Mouse (Mus musculus) heart, embryonic 10.5 days (tissue): ENCODE measurements at regions not wholly inside any gene's neighbourhood (a gene's known extent, or its start where the extent isn't known, plus 50 kb on each side); places are given as distances from the start of the nearest gene placed in this dataset.

ENCODE experiments used
- DNase-seq: peaks from one replicate; pipeline ENCODE4 v3.0.0-alpha.2; 2017; ENCODE audit warnings: low spot score
- H3K27ac ChIP-seq: fragments of 300-500 bp; sonication (generic); 2 replicates; pipeline ENCODE4 v1.5.1; 2016; ENCODE audit warnings: mild to moderate bottlenecking
- H3K27me3 ChIP-seq: fragments of 300-500 bp; sonication (generic); 2 replicates; pipeline ENCODE4 v1.6.1; 2016; ENCODE audit warnings: mild to moderate bottlenecking; ENCODE audit not compliant: poor library complexity, insufficient read depth, severe bottlenecking
- H3K36me3 ChIP-seq: fragments of 300-500 bp; sonication (generic); 2 replicates; pipeline ENCODE4 v1.6.1; 2016; ENCODE audit warnings: mild to moderate bottlenecking, moderate library complexity
- H3K4me1 ChIP-seq: fragments of 300-500 bp; sonication (generic); 2 replicates; pipeline ENCODE4 v1.6.1; 2016; ENCODE audit warnings: mild to moderate bottlenecking
- H3K4me3 ChIP-seq: fragments of 300-500 bp; sonication (generic); 2 replicates; pipeline ENCODE4 v1.5.1; 2016; ENCODE audit warnings: mild to moderate bottlenecking, moderate library complexity
- H3K9me3 ChIP-seq: fragments of 300-500 bp; sonication (generic); 2 replicates; pipeline ENCODE4 v1.6.1; 2016; ENCODE audit warnings: mild to moderate bottlenecking, moderate library complexity
- WGBS: fragments of 180-500 bp; shearing (Covaris S2); methylation state at CpG from one replicate; pipeline ENCODE4 v1.1.7; 2016; 5-methylcytosine and 5-hydroxymethylcytosine counted together

GRCm38 (mm10) chr13:107923129-107924114 lies 120.8 kb upstream of the Smim15 start:
- peak overlapping the region; percentile 10; the same call in 1 of the 2 replicates for H3K27ac ChIP-seq
- no peaks in the 10 kb centered on the region for H3K36me3 ChIP-seq
- peak; percentile 79 for DNase-seq
- WGBS = 55% methylated on average over 19 of the region's 19 CpGs
- peaks cover 53% of the 10 kb centered on the region for H3K27me3 ChIP-seq
- H3K4me1 ChIP-seq = peaks cover 13% of the 10 kb centered on the region
- H3K9me3 ChIP-seq = 0 out of 2 replicates have a peak, but pooled peaks cover 3% of the 10 kb centered on the region
- H3K4me3 ChIP-seq = no peak overlapping the region

DNA sequence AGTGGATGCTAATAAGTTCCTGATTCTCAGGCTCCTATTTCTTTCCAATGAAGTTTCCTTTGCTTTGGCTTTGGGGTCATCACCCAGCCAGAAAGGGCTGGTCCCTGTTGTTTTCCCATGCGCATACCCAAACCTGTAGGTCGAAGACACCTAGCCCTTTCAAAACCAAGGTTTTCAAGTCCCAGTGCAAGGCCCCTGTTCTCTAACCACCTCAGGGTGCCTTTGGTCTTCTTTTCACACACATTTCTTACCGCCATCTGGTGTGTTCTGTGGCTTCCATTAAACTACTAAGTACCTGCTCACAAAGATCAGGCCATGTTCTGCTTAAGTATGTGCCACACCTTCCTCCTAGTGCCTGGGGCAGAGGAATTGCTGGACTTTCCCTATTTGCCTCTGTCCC lies 124.8 kb upstream of the Smim15 start:
- Histone ChIP-seq H3K4me3 (no peak overlapping the region), H3K27me3 (peaks cover 62% of the 10 kb centered on the region)
- 73% methylated on average over 3 of the region's 3 CpGs for WGBS

DNA sequence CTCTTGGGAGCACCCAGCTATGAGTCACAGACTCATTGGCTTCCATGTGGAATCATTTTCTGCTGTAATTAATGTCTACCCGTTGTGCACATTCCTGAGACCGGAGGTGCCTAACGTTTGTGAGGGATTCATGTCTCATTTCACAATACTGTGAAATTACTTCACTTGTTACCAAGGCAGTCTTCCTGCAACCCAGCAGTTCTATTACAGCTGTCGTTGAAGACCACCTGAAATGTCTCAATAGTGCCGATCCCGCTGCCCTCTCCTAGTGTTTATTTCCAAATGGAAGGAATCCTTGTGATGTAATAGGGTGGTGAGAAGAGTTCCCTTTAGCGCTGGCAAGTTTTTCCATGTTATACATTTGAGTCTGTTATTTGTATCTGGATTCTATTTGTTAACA lies 125.8 kb upstream of the Smim15 start:
- no peak overlapping the region for H3K27ac ChIP-seq
- DNase-seq = peak; percentile 41
- 87% methylated on average over 7 of the region's 7 CpGs for WGBS
- peaks cover 8% of the 10 kb centered on the region for H3K4me1 ChIP-seq
- 0 out of 2 replicates have a peak, but pooled peaks cover 3% of the 10 kb centered on the region for H3K9me3 ChIP-seq
- H3K4me3 ChIP-seq = no peak overlapping the region
- H3K36me3 ChIP-seq = no peaks in the 10 kb centered on the region
- peaks cover 71% of the 10 kb centered on the region for H3K27me3 ChIP-seq

More for the DNA sequence above, 124.8 kb upstream of the Smim15 start:
- Histone ChIP-seq H3K9me3 (0 out of 2 replicates have a peak, but pooled peaks cover 3% of the 10 kb centered on the region), H3K36me3 (no peaks in the 10 kb centered on the region), H3K4me1 (peaks cover 13% of the 10 kb centered on the region), H3K27ac (no peak overlapping the region)
- peak; percentile 33 for DNase-seq

GRCm38 (mm10) chr13:107918065-107918464 lies 126.2 kb upstream of the Smim15 start:
- H3K4me1 ChIP-seq = peaks cover 4% of the 10 kb centered on the region
- peak; percentile 27 for DNase-seq
- no peak overlapping the region for H3K27ac ChIP-seq
- no peak overlapping the region for H3K4me3 ChIP-seq
- H3K27me3 ChIP-seq = peaks cover 75% of the 10 kb centered on the region
- 0 out of 2 replicates have a peak, but pooled peaks cover 3% of the 10 kb centered on the region for H3K9me3 ChIP-seq
- 89% methylated on average over 10 of the region's 10 CpGs for WGBS
- H3K36me3 ChIP-seq = no peaks in the 10 kb centered on the region

DNA sequence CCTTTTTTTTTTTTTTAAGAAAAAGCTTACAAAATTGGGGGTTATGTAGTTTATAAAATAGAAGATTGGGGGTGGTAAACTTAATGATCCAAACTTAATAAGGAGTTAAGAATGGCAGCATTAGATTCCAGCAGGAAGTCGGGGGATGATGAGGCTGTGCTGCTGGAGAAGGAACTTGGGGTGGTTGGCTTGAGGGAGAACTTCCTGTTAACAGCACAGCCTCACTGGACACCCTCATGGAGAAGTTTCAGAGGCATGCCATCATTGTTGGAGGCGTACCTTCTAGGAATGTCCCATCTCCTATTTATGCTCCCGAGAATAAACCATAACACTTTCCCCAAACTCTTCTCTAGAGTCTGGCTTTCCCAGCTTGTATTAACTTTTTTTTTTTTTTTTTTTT lies 126.7 kb upstream of the Smim15 start:
- 0 out of 2 replicates have a peak, but pooled peaks cover 3% of the 10 kb centered on the region for H3K9me3 ChIP-seq
- 90% methylated on average over 3 of the region's 3 CpGs for WGBS
- peak; percentile 57 for DNase-seq

GRCm38 (mm10) chr13:107910125-107910524 lies 134.1 kb upstream of the Smim15 start:
- Histone ChIP-seq H3K27me3 (peaks cover 84% of the 10 kb centered on the region), H3K4me1 (no peaks in the 10 kb centered on the region), H3K4me3 (no peak overlapping the region), H3K27ac (no peak overlapping the region), H3K9me3 (no peaks in the 10 kb centered on the region), H3K36me3 (no peaks in the 10 kb centered on the region)
- 81% methylated on average over 7 of the region's 7 CpGs for WGBS
- no peak for DNase-seq

More for the DNA sequence above, 126.7 kb upstream of the Smim15 start:
- peaks cover 74% of the 10 kb centered on the region for H3K27me3 ChIP-seq
- H3K27ac ChIP-seq = no peak overlapping the region
- H3K4me1 ChIP-seq = no peaks in the 10 kb centered on the region
- H3K36me3 ChIP-seq = no peaks in the 10 kb centered on the region
- no peak overlapping the region for H3K4me3 ChIP-seq

DNA sequence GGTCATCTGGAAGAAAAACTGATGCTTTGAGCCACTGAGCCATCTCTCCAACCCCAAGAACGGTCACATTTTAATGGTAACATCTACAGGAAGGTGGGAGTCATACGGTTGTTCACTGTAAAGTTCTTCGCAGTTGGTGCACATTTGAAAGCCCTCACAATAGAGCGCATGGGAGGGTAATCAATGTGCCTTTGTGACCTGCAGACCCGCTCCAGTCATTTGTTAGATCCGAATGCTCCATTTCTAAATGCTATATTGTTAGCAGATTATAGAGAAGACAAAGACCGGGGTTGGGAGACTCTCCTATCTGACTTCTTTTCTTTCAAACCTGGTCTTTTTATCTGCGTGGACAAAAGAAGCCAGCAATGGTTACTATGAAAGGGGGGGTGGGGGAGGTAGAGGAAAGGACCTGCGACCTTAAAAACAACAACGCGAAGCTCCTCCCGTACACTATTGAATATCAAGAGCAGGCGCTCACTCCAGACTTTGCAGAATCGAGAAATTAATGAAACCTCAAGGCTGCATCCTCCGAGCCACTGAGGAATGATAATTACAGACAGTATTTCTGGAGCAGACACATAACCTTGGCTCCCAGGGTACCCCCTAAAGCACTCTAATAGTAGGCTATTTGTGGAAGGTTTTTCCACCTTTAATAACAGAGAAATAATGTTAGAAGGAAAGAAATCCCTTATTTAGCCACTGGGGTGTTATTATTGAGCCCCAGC lies 134.7 kb upstream of the Smim15 start:
- Histone ChIP-seq H3K27me3 (peaks cover 90% of the 10 kb centered on the region), H3K9me3 (no peaks in the 10 kb centered on the region), H3K27ac (no peak overlapping the region), H3K4me1 (0 out of 2 replicates have a peak, but pooled peaks cover under 1% of the 10 kb centered on the region), H3K36me3 (no peaks in the 10 kb centered on the region), H3K4me3 (no peak overlapping the region)
- no peak for DNase-seq
- 83% methylated on average over 15 of the region's 15 CpGs for WGBS

GRCm38 (mm10) chr13:107907966-107908365 lies 136.3 kb upstream of the Smim15 start:
- Histone ChIP-seq H3K36me3 (no peaks in the 10 kb centered on the region), H3K9me3 (no peaks in the 10 kb centered on the region), H3K4me1 (peaks cover 16% of the 10 kb centered on the region), H3K27me3 (peaks cover 82% of the 10 kb centered on the region), H3K4me3 (no peak overlapping the region), H3K27ac (no peak overlapping the region)
- DNase-seq = peak; percentile 38
- 87% methylated on average over 5 of the region's 5 CpGs for WGBS

DNA sequence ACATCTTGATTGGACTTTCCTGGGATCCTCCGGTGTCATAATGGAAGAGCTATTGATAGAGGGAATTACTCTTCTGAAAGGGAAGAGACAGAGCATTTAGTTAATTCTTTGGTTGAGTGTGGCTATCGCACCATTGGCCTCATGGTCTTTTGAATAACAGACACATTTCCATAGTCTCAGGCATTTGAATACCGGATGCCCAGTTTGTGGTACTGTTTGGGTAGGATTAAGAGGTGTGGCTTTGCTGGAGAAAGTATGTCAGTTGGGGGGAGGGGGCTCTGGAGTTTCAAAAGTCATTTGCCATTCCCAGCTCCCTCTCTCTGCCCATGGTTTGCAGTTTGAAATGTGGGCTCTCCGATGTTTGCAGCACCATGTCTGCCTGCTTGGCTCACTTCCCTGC lies 139.4 kb upstream of the Smim15 start:
- Histone ChIP-seq H3K36me3 (no peaks in the 10 kb centered on the region), H3K27me3 (peaks cover 79% of the 10 kb centered on the region), H3K4me1 (peaks cover 22% of the 10 kb centered on the region), H3K27ac (no peak overlapping the region), H3K9me3 (no peaks in the 10 kb centered on the region), H3K4me3 (no peak overlapping the region)
- WGBS = 81% methylated on average over 4 of the region's 4 CpGs
- no peak for DNase-seq

DNA sequence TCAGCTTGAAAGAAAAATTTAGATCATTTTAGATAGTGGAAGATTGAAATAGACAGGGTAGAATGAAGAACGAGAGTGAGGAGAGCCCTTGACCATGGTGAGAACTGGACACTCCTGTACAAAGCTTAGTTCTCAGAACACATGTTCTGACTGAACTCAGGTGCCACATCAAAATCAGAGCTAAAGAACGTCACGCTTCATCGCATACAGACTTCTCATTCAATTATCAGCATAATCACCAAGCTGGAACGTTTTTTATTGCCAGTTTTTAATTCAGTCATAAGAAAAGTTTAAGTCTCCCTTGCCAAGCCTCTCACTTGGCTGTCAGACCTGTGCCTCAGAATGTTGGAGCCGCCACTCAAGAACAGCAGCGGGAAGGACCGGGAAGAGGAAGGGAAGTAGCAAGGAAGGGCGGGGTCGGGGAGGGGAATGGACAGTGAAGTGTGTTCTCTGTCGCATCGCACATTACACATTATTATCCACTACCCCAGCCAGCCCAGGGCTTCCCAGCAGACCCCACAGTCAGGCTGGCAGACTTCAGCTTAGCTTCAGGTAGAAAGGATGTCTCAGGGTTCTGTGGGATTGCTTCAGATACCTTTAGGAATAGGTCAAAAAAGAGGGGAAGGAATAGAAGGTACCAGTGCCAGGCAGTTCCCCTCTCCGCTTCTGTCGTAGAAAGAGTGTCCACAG lies 140.1 kb upstream of the Smim15 start:
- H3K4me1 ChIP-seq = peaks cover 24% of the 10 kb centered on the region
- H3K4me3 ChIP-seq = no peak overlapping the region
- peak; percentile 63 for DNase-seq
- peaks cover 79% of the 10 kb centered on the region for H3K27me3 ChIP-seq
- H3K9me3 ChIP-seq = no peaks in the 10 kb centered on the region
- no peaks in the 10 kb centered on the region for H3K36me3 ChIP-seq
- 83% methylated on average over 14 of the region's 14 CpGs for WGBS
- H3K27ac ChIP-seq = no peak overlapping the region

DNA sequence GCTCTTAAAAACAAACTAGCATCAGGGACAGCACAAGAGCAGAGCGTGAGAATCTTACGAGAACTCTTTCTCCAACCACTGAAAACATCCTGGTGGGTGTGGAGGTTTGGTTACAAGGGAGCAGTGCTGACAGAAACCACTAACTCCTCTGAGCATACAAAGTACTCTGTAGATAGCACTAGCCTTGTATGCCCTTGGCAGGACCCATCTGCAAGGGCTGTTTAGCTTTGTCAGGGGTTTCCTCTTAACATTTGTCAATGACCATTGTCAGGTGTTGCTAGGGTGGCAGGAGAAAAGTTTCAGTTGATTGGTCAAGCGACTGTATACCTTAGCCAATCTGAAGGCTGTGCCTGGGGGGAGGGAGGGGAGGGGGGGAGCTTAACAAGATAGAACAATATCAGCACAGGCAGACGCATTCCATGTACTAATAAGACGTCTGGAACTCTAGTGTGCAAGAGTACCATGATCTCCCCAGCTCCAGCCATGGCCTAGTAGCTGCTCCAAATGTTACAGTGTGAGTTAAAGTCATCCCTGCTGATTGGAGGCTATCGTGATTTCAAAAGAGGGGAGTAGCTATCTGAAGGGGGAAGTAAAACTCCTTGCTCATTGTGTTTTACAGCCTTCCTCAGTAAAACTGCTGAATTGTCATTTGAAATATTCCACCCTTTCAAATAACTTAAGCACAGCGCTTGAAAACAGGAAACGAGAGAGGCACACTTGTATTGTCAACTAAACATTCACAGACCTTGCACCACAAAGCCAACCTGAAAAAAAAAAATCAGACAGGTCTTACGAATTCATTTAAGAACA lies 140.9 kb upstream of the Smim15 start:
- peaks cover 83% of the 10 kb centered on the region for H3K27me3 ChIP-seq
- H3K4me3 ChIP-seq = no peak overlapping the region
- 33% methylated on average over 9 of the region's 9 CpGs for WGBS
- H3K4me1 ChIP-seq = peaks cover 24% of the 10 kb centered on the region
- no peaks in the 10 kb centered on the region for H3K36me3 ChIP-seq
- H3K27ac ChIP-seq = peak overlapping the region; percentile 49; the same call in 1 of the 2 replicates
- H3K9me3 ChIP-seq = no peaks in the 10 kb centered on the region
- DNase-seq = peak; percentile 81

- peaks cover 24% of the 10 kb centered on the region for H3K4me1 ChIP-seq
- no peak for DNase-seq
- H3K27me3 ChIP-seq = peaks cover 84% of the 10 kb centered on the region
- WGBS = 75% methylated on average over 5 of the region's 5 CpGs
- no peaks in the 10 kb centered on the region for H3K9me3 ChIP-seq
- peak overlapping the region; percentile 49; the same call in 1 of the 2 replicates for H3K27ac ChIP-seq
- H3K36me3 ChIP-seq = no peaks in the 10 kb centered on the region
- H3K4me3 ChIP-seq = no peak overlapping the region
These were observed 141.5 kb upstream of the Smim15 start for GRCm38 (mm10) chr13:107902800-107903149.
